Mouse (Mus musculus) liver, adult 2 months (tissue): ENCODE data around the gene Slc34a3.

Experiments used
- CTCF ChIP-seq: fragments of 200-500 bp; IDR thresholded peaks from 2 replicates; pipeline ENCODE4 v1.5.1; 2011; ENCODE audit warnings: low read depth, low read length, control low read depth
- POLR2A ChIP-seq: fragments of 200-500 bp; IDR thresholded peaks from 2 replicates; pipeline ENCODE4 v1.6.1; 2011; ENCODE audit warnings: low read length, control low read depth; ENCODE audit not compliant: insufficient read depth; ENCODE audit errors: extremely low read depth

DNA sequence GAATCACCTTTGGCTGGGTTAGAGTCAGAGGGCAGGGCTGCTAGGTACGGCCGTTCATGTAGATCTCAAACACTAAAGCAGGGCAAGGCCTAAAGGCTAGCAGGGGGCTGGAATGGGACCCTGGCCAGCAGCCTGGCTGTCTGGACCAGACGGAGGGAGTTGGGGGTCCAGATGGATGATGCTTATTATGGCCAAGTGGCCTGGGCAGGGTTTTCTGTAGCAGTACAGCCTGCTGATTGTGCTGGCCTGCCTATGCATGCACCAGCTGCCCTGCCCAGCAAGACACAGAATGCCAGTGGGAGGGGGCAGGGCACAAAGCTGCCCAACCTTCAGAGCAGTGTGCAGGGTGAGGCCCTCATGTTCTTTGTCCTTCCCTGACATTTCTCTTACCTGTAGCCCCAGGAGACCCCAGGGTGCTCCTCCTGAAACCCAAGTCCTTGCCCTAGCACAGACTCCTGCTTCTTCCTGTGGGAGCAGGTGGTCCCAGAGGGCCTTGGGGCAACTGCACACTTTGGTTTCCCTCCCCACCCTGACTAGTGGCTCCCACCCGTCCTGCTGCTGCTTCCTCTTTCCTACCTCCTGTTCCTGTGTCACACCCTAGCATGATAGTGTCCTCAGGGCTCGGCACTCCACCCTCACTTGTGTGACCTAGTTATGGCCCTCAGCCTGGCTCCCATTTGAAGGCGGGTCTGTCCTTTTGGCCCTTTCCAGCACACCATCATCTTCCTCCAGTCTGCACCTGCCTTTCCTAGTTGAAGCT lies 31.9 kb upstream of the Slc34a3 start:
- no peak for TF ChIP-seq POLR2A
- TF ChIP-seq CTCF: no peak
